Mouse (Mus musculus) heart, postnatal 14 days (tissue): Measurements from ENCODE around the gene Pik3r3. TPM values are rescaled to one million over a fixed set of nuclear protein-coding genes. Genes with fewer than 3 reads are reported as not detected.
"Not testable (repeated sequence)": the region's sequence is repeated elsewhere in the genome, so short reads cannot be mapped to it uniquely, and the experiment has no call there.

Experiments used
- DNase-seq, 2 experiments: peaks; one replicate each; pipeline ENCODE4 v3.0.0; 2021 to 2022
- intact Hi-C: fragments of 180-260 bp; cut with DNase I; formaldehyde crosslinking; loops from one replicate; pipeline ENCODE4 v1.15.1; 2025
- total RNA-seq, 2 experiments: library from RNA; stranded (reverse); gene quantifications; 2 replicates each; pipeline ENCODE4 v1.2.3; 2021

The Pik3r3 gene
- total RNA-seq, 2 experiments from 2014 or later: 18.3 to 18.9 TPM

DNA sequence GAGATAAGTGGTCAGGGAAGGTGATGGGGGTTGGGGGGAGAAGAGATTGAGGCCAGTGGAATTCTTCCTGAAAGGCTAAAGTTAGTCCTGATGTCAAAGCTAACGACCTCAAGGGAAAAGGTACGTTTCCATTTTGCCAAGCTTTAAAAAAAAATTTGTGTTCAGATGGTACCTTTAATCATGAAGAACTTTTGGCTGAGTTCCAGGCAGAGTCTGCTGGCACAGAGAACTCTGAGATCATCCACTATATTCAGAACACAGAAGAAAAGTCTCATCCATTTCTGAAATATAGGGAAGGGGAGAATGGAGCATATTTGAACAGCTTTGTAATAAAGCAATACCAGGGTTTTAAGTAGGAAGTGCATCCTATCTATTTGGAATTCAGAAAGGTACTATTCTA lies 4.4 kb upstream of the Pik3r3 start:
- intact Hi-C loops: no loop called here
- DNase-seq: peak in 1 of 2 experiments; percentile 23

- intact Hi-C loops: not testable (repeated sequence)
Observed at GRCm38 (mm10) chr4:116217661-116218060, 3.8 kb upstream of the Pik3r3 start.

GRCm38 (mm10) chr4:116219056-116219455 lies 2.4 kb upstream of the Pik3r3 start:
- no peak for DNase-seq
- intact Hi-C loops: no loop called here

More at GRCm38 (mm10) chr4:116217661-116218060, 3.8 kb upstream of the Pik3r3 start:
- not testable (repeated sequence) for DNase-seq

DNA sequence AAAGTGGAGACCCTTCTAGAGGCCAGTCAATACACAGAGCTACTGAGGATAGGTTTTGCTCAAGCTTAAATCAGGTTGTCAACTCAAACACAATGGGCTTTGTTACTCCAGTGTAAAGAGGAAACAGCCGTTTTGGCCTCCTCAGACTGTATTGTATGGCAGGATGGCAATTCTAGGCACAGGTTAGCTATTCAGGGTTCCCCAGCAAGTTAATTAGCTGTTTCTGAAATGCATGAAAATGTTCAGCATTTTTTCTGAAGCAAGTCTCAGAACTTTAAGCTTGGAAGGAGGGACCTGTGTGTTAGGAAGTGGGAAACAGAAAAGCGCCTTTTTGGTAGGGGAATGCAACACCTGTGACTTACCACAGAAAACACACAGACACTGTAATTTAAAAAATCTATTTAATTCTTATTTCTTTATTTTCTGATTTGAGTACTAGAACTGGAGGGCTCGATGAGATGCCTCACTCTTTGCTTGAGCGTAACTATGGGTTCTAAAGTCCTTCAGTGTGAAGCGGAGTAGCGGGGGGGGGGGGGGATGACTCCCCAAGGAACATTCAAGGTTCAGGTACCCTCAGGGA lies 1.3 kb upstream of the Pik3r3 start:
- intact Hi-C loops: loop anchor here (1.0 kb wide), 1 partner anchor 45 kb away; no protein-coding TSS in a partner anchor
- peak in 1 of 2 experiments; percentile 15 for DNase-seq

DNA sequence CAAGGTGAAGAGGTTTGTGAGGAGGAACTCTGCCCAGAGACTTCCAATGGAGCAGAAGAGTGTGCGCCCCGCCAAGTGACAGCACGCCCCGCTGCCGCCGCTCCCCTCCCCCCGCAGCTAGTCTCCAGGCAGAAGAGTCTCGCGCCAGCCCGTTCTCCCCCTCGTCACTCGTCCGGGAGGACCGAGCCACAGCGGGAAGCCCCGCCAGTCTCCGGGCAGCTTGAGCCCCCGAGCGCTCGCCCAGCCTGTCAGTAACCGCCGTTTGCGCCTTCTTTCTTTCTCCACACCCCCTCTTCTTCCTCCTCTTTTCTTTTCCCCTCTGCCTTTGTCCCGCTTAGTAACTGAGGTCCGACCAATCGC lies 658 bp upstream of the Pik3r3 start:
- intact Hi-C loops: loop anchor here (1.0 kb wide), 1 partner anchor 45 kb away; no protein-coding TSS in a partner anchor
- no peak for DNase-seq

GRCm38 (mm10) chr4:116221996-116222842 lies 801 bp downstream of the Pik3r3 start:
- peak in 1 of 2 experiments; percentile 7 for DNase-seq
- intact Hi-C loops: no loop called here

DNA sequence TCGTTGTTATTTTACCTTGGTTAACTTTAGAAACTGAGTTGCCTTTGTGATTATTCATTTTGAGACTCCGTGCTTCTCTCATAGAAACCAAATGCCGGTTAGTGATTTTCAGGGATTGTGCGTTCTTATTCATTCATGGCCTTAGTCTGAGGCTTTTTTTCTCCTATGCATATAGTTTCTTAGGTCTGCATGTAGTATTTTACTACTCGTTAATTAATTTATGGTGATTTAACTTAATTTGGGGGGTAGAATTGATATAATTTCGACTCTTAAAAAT lies 1.4 kb downstream of the Pik3r3 start:
- intact Hi-C loops: no loop called here
- DNase-seq: no peak

GRCm38 (mm10) chr4:116243377-116243776 lies 22.0 kb downstream of the Pik3r3 start:
- intact Hi-C loops: no loop called here
- DNase-seq: no peak

DNA sequence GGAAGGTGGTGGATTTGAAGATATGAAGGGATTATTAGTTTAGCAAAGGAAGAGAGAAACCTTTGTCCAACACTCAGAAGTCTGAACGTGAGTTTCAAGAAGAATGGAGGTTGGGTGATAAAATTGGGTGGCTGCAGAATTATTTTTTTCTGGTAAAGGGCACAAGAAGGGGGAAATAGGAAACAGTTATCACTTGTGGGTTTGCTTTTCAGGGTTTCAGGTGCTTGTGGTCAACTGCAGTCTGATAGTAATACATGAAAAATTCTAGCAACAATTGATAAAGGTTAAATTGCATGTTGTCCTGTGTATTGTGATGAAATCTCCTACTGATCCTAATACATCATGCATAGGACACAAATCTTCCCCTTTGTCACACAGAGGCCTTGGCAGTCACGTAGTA lies 22.8 kb downstream of the Pik3r3 start:
- intact Hi-C loops: no loop called here
- DNase-seq: no peak

GRCm38 (mm10) chr4:116245926-116246325 lies 24.5 kb downstream of the Pik3r3 start:
- intact Hi-C loops: not testable (repeated sequence)
- peak; percentile 44 to 60 for DNase-seq

DNA sequence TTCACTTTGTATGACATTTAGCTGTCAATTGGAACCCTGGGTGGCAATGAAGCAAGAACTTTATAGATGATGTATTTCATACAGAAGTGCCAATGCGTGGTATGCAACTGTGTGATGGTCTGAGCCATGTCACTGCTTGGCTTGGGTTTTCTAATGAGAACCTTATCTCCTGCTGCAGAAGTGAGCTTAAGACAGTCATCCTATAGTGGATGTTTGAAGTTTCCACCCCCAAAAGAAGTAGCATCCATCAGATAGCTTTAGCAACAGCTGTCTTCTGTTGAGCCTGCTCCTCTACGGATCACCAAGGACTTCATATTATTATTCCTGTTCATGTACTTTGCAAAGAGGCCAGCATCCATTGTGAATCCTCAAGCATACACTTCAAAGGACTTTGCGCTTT lies 28.6 kb downstream of the Pik3r3 start:
- no peak for DNase-seq
- intact Hi-C loops: no loop called here

GRCm38 (mm10) chr4:116268220-116268619 lies 46.8 kb downstream of the Pik3r3 start:
- DNase-seq: no peak
- intact Hi-C loops: no loop called here

- peak; percentile 8 to 25 for DNase-seq
- intact Hi-C loops: loop anchor here (2.0 kb wide), 1 partner anchor 115 kb away; the partner anchor contains the start of gene Tspan1
Observed at GRCm38 (mm10) chr4:116282211-116282610, 60.8 kb downstream of the Pik3r3 start.

DNA sequence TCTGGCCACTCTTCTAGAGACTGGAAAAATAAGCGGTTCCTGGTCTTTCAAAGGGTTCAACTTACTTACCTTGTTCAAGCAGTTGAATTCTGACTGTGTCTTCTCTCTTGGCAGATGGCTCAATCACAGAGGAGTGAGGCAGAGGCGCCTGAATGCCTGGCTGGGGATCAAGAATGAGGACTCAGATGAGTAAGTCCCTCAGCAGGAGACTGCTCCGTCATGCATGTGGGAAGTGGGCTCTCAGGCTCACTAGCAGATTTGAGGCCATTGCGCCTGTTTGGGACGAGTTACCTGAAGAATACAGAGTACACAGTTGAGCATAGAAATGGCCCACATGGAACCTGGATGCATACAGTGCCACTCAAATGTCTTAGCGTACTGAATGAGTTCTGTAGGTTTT lies 70.1 kb downstream of the Pik3r3 start:
- intact Hi-C loops: no loop called here
- no peak for DNase-seq

DNA sequence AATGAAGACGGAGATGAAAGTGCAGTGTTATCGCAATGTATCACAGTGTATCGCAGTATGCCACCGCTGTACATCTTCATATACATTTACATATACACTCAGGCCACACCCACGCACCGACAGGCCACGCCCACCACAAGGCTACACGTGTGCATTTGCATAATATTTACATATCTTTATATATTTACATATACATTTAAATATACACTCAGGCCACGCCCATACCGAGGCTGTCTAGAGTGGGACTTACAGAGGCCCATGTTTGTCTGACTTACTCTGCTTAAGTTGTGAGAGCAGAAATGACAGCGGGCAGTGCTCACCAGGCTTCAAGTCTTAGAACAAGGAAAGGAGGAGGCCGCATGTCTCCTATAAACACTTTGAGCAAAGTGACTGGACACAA lies 71.9 kb downstream of the Pik3r3 start:
- intact Hi-C loops: no loop called here
- no peak for DNase-seq

- intact Hi-C loops: no loop called here
- DNase-seq: peak in 1 of 2 experiments; percentile 19
Observed at GRCm38 (mm10) chr4:116300878-116301355, 79.5 kb downstream of the Pik3r3 start.

GRCm38 (mm10) chr4:116304551-116304950 lies 83.1 kb downstream of the Pik3r3 start:
- intact Hi-C loops: no loop called here
- DNase-seq: no peak

DNA sequence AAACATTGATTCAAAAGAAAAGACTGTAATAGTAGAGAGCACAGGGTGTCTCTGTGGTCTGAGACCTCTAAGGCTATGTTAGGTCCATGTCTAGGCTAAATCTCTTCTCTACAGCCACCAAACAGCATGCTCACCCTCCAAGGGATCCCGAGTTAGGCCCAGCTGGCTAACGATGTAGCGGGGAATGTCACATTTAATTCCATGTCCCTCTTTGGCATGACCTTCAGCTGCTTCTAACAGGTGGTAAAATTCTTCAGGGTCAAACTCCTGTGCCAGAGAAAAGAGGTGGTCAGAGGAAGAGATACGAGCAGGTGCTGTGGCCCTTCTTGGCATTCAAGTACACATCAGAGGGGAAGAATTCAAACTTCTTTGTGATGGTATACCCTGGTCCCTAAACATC lies 96.2 kb downstream of the Pik3r3 start:
- DNase-seq: no peak
- intact Hi-C loops: no loop called here

- intact Hi-C loops: no loop called here
- peak in 1 of 2 experiments; percentile 43 for DNase-seq
Observed at GRCm38 (mm10) chr4:116322127-116322526, 100.7 kb downstream of the Pik3r3 start.

GRCm38 (mm10) chr4:116329256-116329655 lies 107.8 kb downstream of the Pik3r3 start:
- no peak for DNase-seq
- intact Hi-C loops: no loop called here

DNA sequence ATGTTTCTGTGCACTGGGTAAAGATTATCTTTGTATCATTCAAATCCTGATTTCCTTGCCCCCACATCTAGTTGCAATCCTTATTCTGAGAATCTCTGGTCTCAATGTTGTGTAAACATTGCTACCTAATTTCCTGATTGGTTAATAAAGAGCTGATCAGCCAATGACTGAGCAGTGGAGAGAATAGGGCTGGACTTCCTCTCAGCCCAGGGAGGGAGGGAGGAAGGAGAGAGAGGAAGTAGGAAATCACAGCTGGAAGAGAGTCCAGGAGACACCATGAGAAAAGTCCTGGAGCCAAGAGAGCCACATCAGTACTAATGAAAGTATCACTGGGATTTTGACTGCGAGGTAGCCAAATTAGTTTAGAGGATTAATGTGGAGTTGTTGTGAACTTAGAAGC lies 114.9 kb downstream of the Pik3r3 start:
- intact Hi-C loops: no loop called here
- DNase-seq: no peak

- peak; percentile 49 to 73 for DNase-seq
- intact Hi-C loops: loop anchor here (5.0 kb wide), 2 partner anchors 60 to 105 kb away; no protein-coding TSS in a partner anchor
Observed at GRCm38 (mm10) chr4:116342119-116342518, 120.7 kb downstream of the Pik3r3 start.
